Mouse (Mus musculus) MEL (cell line): ENCODE data around the gene Mtg2.

Experiments
- BHLHE40 ChIP-seq: IDR thresholded peaks from 2 replicates; pipeline ENCODE4 v1.6.1; 2012; ENCODE audit warnings: low read depth, mild to moderate bottlenecking, inconsistent platforms, low read length, improper control_type of control experiment, borderline replicate concordance
- CTCF ChIP-seq, 3 experiments: IDR thresholded peaks in 2 of 3; conservative IDR thresholded peaks in 1 of 3; 2 replicates each; pipeline ENCODE4 v1.5.1; 2011 to 2012; ENCODE audit warnings: low read length in 3 of 3, low read depth in 2 of 3, mild to moderate bottlenecking in 2 of 3, improper control_type of control experiment in 1 of 3, inconsistent platforms in 1 of 3, mixed read lengths in 1 of 3, moderate library complexity in 1 of 3; ENCODE audit not compliant: control insufficient read depth in 1 of 3, insufficient read depth in 1 of 3, poor library complexity in 1 of 3, severe bottlenecking in 1 of 3
- E2F4 ChIP-seq: IDR thresholded peaks from 2 replicates; pipeline ENCODE4 v1.6.1; 2011; ENCODE audit warnings: low read depth, low read length, improper control_type of control experiment, borderline replicate concordance
- GATA1 ChIP-seq: IDR thresholded peaks from 2 replicates; pipeline ENCODE4 v1.6.1; 2011; ENCODE audit warnings: low read depth, low read length, improper control_type of control experiment
- MAFK ChIP-seq: IDR thresholded peaks from 2 replicates; pipeline ENCODE4 v1.6.1; 2011; ENCODE audit warnings: low read depth, mild to moderate bottlenecking, low read length, improper control_type of control experiment, borderline replicate concordance
- POLR2A ChIP-seq, 2 experiments: IDR thresholded peaks; 2 replicates each; pipeline ENCODE4 v1.6.1; 2011 to 2012; ENCODE audit warnings: low read length in 2 of 2, mild to moderate bottlenecking in 2 of 2, control low read depth in 1 of 2, improper control_type of control experiment in 1 of 2, low read depth in 1 of 2, moderate library complexity in 1 of 2; ENCODE audit not compliant: control insufficient read depth in 1 of 2, insufficient read depth in 1 of 2, poor library complexity in 1 of 2
- POLR2AphosphoS2 ChIP-seq: IDR thresholded peaks from 2 replicates; pipeline ENCODE4 v1.6.1; 2011; ENCODE audit warnings: low read length, improper control_type of control experiment
- SIN3A ChIP-seq: IDR thresholded peaks from 2 replicates; pipeline ENCODE4 v1.6.1; 2012; ENCODE audit warnings: low read length, improper control_type of control experiment, inconsistent platforms
- SMC3 ChIP-seq: IDR thresholded peaks from 2 replicates; pipeline ENCODE4 v1.6.1; 2011; ENCODE audit warnings: low read depth, low read length, improper control_type of control experiment
- TAL1 ChIP-seq: IDR thresholded peaks from 2 replicates; pipeline ENCODE4 v1.6.1; 2012; ENCODE audit warnings: mild to moderate bottlenecking, inconsistent platforms, low read length, moderate library complexity, mixed read lengths
- TBP ChIP-seq: IDR thresholded peaks from 2 replicates; pipeline ENCODE4 v1.8.0; 2011; ENCODE audit warnings: low read depth, low read length, improper control_type of control experiment
- ZC3H11A ChIP-seq: IDR thresholded peaks from 2 replicates; pipeline ENCODE4 v1.6.1; 2012; ENCODE audit warnings: low read depth, mild to moderate bottlenecking, inconsistent platforms, low read length, improper control_type of control experiment
- ZKSCAN1 ChIP-seq: IDR thresholded peaks from 2 replicates; pipeline ENCODE4 v1.6.1; 2012; ENCODE audit warnings: low read depth, mild to moderate bottlenecking, inconsistent platforms, low read length, improper control_type of control experiment, moderate library complexity
- ZNF384 ChIP-seq: IDR thresholded peaks from 2 replicates; pipeline ENCODE4 v1.6.1; 2012; ENCODE audit warnings: low read depth, mild to moderate bottlenecking, inconsistent platforms, low read length, improper control_type of control experiment

DNA sequence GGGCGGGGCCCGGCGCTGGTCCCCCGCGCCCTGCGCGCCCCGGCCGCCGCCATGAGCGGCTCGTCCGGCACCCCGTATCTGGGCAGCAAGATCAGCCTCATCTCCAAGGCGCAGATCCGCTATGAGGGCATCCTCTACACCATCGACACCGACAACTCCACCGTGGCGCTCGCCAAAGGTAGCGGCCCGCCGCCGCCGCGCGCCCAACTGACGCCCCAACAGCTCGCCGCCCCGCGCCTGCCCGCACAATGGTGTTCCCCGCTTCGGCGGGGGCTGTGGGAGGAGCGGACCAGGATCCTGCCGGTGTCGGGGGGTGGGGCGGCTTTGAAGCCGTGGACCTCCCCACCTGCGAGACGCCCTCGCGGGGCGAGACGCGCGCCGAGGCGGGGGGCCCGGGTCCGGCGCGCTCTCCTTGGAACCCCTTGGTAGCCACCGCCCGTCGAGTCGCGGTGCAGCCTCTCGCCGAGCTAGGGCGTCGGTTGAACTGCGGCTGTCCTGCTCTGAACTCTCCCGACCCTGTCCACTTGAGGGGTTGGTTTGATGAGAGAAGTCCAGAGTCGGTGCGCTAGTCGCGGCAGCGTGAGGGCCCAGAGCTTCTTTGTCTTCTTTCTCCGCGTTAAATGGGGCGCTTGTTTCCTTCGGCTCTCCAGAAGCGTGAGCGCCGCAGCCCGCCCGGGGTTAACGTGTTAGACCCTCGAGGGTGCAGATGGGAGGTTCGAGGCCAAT lies 45.1 kb upstream of the Mtg2 start:
- no peak for TF ChIP-seq SMC3
- no peak for TF ChIP-seq TBP
- TF ChIP-seq POLR2A (IDR thresholded peaks at IDR 0.05; ENCODE audit: control insufficient read depth in 1 of 2, insufficient read depth in 1 of 2, low read depth in 1 of 2, low read length in 2 of 2, poor library complexity in 1 of 2) = no peak; a peak in 1 of 4 replicates
- TF ChIP-seq POLR2AphosphoS2 = no peak
- TF ChIP-seq CTCF (IDR thresholded peaks at IDR 0.05 in 2 of 3, conservative IDR thresholded peaks at IDR 0.05 in 1 of 3; ENCODE audit: control insufficient read depth in 1 of 3, insufficient read depth in 1 of 3, low read depth in 2 of 3, low read length in 3 of 3, poor library complexity in 1 of 3, severe bottlenecking in 1 of 3) = no peak
- TF ChIP-seq ZKSCAN1 = no peak
- no peak for TF ChIP-seq MAFK
- no peak for TF ChIP-seq TAL1
- no peak; the same call in 1 of the 2 replicates for TF ChIP-seq SIN3A
- no peak for TF ChIP-seq BHLHE40
- TF ChIP-seq ZC3H11A = no peak
- TF ChIP-seq ZNF384 = no peak
- no peak for TF ChIP-seq E2F4
- no peak for TF ChIP-seq GATA1
